Mouse (Mus musculus): ENCODE results near the gene Ptpro.

DNA sequence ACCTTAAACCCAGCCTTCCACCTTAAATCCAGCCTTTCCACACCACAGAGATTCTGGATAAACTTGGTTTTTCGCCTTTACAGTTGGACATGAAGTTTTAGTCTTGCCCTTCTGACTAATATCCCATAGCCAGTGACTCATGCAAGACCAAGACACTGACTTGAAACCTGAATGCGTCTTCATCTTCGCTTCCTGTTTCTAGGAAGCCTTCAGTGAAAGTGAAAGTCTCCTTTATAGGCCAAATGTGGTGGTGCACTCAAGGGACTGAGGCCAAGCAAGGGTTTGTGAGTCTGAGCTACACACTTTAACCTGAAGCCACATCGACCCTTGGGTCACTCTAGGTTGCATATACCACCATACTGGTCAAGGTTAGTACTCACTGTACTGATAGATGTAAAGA, 50.4 kb downstream of the Ptpro start:
- no peak for TF ChIP-seq CTCF (IDR thresholded peaks at IDR 0.05; ENCODE audit: extremely low read depth, insufficient read depth, low read length)
- no peak for TF ChIP-seq POLR2A (IDR thresholded peaks at IDR 0.05; ENCODE audit: extremely low read depth, insufficient read depth, low read length)

All from cortical plate, adult 2 months (tissue).